Mouse (Mus musculus) embryonic facial prominence, embryonic 14.5 days (tissue): Measurements from ENCODE around the gene Alpk3. TPM values are rescaled to one million over a fixed set of nuclear protein-coding genes. Genes with fewer than 3 reads are reported as not detected.

ENCODE experiments used
- ATAC-seq: fragments of 200-750 bp; cut with Nextera tagmentation; 2 replicates; pipeline ENCODE4 v1.8.0; 2017; ENCODE audit warnings: low read depth, moderate number of reproducible peaks, moderate TSS enrichment
- DNase-seq: peaks from one replicate; pipeline ENCODE4 v3.0.0-alpha.2; 2015; ENCODE audit warnings: low spot score
- H3K27ac ChIP-seq: fragments of 300-500 bp; sonication (generic); replicated peaks from 2 replicates; pipeline ENCODE4 v1.5.1; 2014; ENCODE audit warnings: low read depth, mild to moderate bottlenecking, low read length, moderate library complexity
- H3K27me3 ChIP-seq: fragments of 300-500 bp; sonication (generic); replicated peaks from 2 replicates; pipeline ENCODE4 v1.6.1; 2014; ENCODE audit warnings: low read length; ENCODE audit not compliant: control insufficient read depth, insufficient read depth
- H3K36me3 ChIP-seq: fragments of 300-500 bp; sonication (generic); 2 replicates; pipeline ENCODE4 v1.6.1; 2014; ENCODE audit warnings: low read length, mixed read lengths; ENCODE audit not compliant: control insufficient read depth, insufficient read depth
- H3K4me1 ChIP-seq: fragments of 300-500 bp; sonication (generic); 2 replicates; pipeline ENCODE4 v1.6.1; 2014; ENCODE audit warnings: antibody characterized with exemption, low read length; ENCODE audit not compliant: control insufficient read depth, insufficient read depth
- H3K4me2 ChIP-seq: fragments of 300-500 bp; sonication (generic); 2 replicates; pipeline ENCODE4 v1.6.1; 2014; ENCODE audit warnings: low read depth, mild to moderate bottlenecking, low read length, moderate library complexity, mixed read lengths
- H3K4me3 ChIP-seq: fragments of 300-500 bp; sonication (generic); 2 replicates; pipeline ENCODE4 v1.5.1; 2014; ENCODE audit warnings: low read depth, mild to moderate bottlenecking, low read length
- H3K9ac ChIP-seq: fragments of 300-500 bp; sonication (generic); 2 replicates; pipeline ENCODE4 v1.6.1; 2014; ENCODE audit warnings: low read depth, mild to moderate bottlenecking, low read length, moderate library complexity, mixed read lengths
- H3K9me3 ChIP-seq: fragments of 300-500 bp; sonication (generic); 2 replicates; pipeline ENCODE4 v1.6.1; 2016; ENCODE audit warnings: low read length; ENCODE audit not compliant: control insufficient read depth
- WGBS: fragments of 180-500 bp; shearing (Covaris S2); extraction: QIAGEN DNeasy Blood & Tissue Kit; methylation state at CpG from one replicate; pipeline ENCODE4 v1.1.7; 2014; 5-methylcytosine and 5-hydroxymethylcytosine counted together
- polyA plus RNA-seq: library from polyadenylated mRNA; unstranded; fragments of >200 nt; fragmentation: Nextera tagmentation; extraction: Ambion mirVana; gene quantifications from 2 replicates; pipeline ENCODE4 v1.2.1, GENCODE M21; 2014

Gene Alpk3
- 6.0 and 7.9 TPM in 2 replicates for polyA plus RNA-seq

GRCm38 (mm10) chr7:81057471-81057870 lies at the start of gene Alpk3:
Alpk3 (plus strand) TSS chr7:81057600.
- H3K27me3 ChIP-seq, result no peaks in the 10 kb centered on the region
- H3K27ac ChIP-seq, result no peak within 1 kb of the TSS
- no peaks in the 10 kb centered on the region for H3K36me3 ChIP-seq
- peak within 1 kb of the TSS; percentile 3; the same call in 1 of the 2 replicates for H3K4me2 ChIP-seq
- no peak for DNase-seq
- no peaks in the 10 kb centered on the region for H3K9me3 ChIP-seq
- H3K4me3 ChIP-seq, result no peak within 1 kb of the TSS
- ATAC-seq, result peak; percentile 55; the same call in 1 of the 2 replicates
- 33% methylated on average over 25 of the region's 27 CpGs for WGBS
- H3K9ac ChIP-seq, result peak within 1 kb of the TSS; percentile 17; the same call in 1 of the 2 replicates
- peaks cover 4% of the 10 kb centered on the region; the same call in 1 of the 2 replicates for H3K4me1 ChIP-seq

DNA sequence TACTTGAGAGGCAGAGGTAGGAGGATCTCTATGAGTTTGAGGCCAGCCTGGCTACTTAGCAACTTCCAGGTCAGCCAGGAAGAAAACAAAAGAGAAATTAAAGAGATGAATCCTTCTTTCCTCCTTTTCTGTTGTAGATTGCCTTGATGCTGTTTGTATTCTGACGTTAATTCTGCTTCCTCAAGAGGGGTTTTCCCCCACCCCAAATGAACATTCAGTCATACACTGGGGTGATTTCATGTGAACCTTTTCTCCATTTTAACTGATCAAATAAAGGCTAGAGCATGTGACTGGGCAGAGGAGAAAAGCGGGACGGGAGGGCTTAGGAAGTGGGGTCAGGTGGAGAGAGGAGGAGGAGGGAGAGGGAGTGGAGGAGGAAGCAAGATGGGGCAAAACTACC lies 49.1 kb upstream of the Alpk3 start:
- Histone ChIP-seq H3K27ac (no peak overlapping the region), H3K9ac (no peak overlapping the region), H3K4me1 (no peaks in the 10 kb centered on the region), H3K27me3 (no peaks in the 10 kb centered on the region), H3K9me3 (no peaks in the 10 kb centered on the region), H3K36me3 (peaks cover 32% of the 10 kb centered on the region), H3K4me3 (no peak overlapping the region), H3K4me2 (no peak overlapping the region)
- 77% methylated on average over 3 of the region's 3 CpGs for WGBS
- DNase-seq (no peak), ATAC-seq (no peak)

DNA sequence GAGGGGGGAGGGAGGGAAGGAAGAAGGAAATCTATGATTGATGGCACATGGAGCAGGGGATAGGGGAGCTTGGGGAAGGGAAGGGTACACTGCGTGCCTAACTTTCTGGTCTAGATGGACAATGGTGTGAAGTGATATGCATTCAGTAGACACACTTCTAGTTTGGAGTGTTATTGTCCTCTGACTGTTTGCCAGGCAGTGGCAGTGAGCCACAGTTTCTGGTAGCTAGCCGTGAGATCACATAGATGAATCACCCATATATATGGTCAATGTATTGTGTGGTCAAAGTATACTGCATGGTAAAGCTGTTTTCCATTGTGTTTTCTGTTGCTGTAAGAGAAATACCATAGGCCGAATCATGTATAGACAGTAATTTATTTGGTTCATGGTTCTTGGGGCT lies 45.8 kb upstream of the Alpk3 start:
- Histone ChIP-seq H3K4me2 (no peak overlapping the region), H3K4me3 (no peak overlapping the region), H3K9me3 (no peaks in the 10 kb centered on the region), H3K4me1 (no peaks in the 10 kb centered on the region), H3K27ac (no peak overlapping the region), H3K9ac (no peak overlapping the region), H3K27me3 (no peaks in the 10 kb centered on the region), H3K36me3 (peaks cover 40% of the 10 kb centered on the region)
- DNase-seq (no peak), ATAC-seq (no peak)
- 97% methylated on average over 3 of the region's 3 CpGs for WGBS

GRCm38 (mm10) chr7:81020307-81020706 lies 37.1 kb upstream of the Alpk3 start:
- no peak overlapping the region for H3K4me2 ChIP-seq
- no peaks in the 10 kb centered on the region for H3K4me1 ChIP-seq
- no peak overlapping the region for H3K27ac ChIP-seq
- DNase-seq, result no peak
- H3K27me3 ChIP-seq, result no peaks in the 10 kb centered on the region
- WGBS, result 60% methylated on average over 11 of the region's 11 CpGs
- H3K36me3 ChIP-seq, result peaks cover 34% of the 10 kb centered on the region
- no peaks in the 10 kb centered on the region for H3K9me3 ChIP-seq
- no peak overlapping the region for H3K9ac ChIP-seq
- no peak for ATAC-seq
- no peak overlapping the region for H3K4me3 ChIP-seq

GRCm38 (mm10) chr7:81022731-81023130 lies 34.7 kb upstream of the Alpk3 start:
- Histone ChIP-seq H3K36me3 (peaks cover 47% of the 10 kb centered on the region), H3K9ac (no peak overlapping the region), H3K27ac (no peak overlapping the region), H3K9me3 (no peaks in the 10 kb centered on the region), H3K27me3 (no peaks in the 10 kb centered on the region), H3K4me3 (no peak overlapping the region), H3K4me2 (no peak overlapping the region), H3K4me1 (no peaks in the 10 kb centered on the region)
- ATAC-seq (no peak), DNase-seq (no peak)

- H3K9ac ChIP-seq, result no peak overlapping the region
- ATAC-seq, result no peak
- no peak for DNase-seq
- 72% methylated on average over 5 of the region's 5 CpGs for WGBS
- H3K36me3 ChIP-seq, result peaks cover 54% of the 10 kb centered on the region
- no peaks in the 10 kb centered on the region for H3K4me1 ChIP-seq
- no peak overlapping the region for H3K27ac ChIP-seq
- no peak overlapping the region for H3K4me3 ChIP-seq
- H3K4me2 ChIP-seq, result no peak overlapping the region
- no peaks in the 10 kb centered on the region for H3K27me3 ChIP-seq
- H3K9me3 ChIP-seq, result no peaks in the 10 kb centered on the region
Measured at GRCm38 (mm10) chr7:81024118-81024517, 33.3 kb upstream of the Alpk3 start.

DNA sequence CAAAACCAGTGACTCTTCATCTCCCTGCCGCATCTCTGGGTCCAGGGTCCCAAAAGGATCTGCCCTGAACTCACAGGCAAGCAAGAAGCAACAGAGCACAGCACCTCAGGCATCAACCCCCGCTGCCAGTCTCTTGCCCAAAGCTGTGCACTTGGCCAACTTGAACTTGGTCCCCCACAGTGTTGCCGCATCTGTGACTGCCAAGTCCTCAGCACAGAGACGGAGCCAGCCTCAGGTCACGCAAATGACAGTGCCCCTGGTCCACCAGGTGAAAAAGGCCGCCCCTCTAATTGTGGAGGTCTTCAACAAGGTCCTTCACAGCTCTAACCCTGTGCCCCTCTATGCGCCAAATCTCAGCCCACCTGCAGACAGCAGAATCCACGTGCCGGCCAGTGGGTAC lies 32.7 kb upstream of the Alpk3 start:
- Histone ChIP-seq H3K9ac (no peak overlapping the region), H3K4me2 (no peak overlapping the region), H3K27me3 (no peaks in the 10 kb centered on the region), H3K4me1 (no peaks in the 10 kb centered on the region), H3K27ac (no peak overlapping the region), H3K4me3 (no peak overlapping the region), H3K9me3 (no peaks in the 10 kb centered on the region), H3K36me3 (peaks cover 59% of the 10 kb centered on the region)
- DNase-seq (no peak), ATAC-seq (no peak)
- WGBS, result 95% methylated on average over 9 of the region's 9 CpGs

- H3K36me3 ChIP-seq, result peaks cover 70% of the 10 kb centered on the region
- H3K4me3 ChIP-seq, result no peak overlapping the region
- H3K9me3 ChIP-seq, result no peaks in the 10 kb centered on the region
- no peak overlapping the region for H3K4me2 ChIP-seq
- no peaks in the 10 kb centered on the region for H3K27me3 ChIP-seq
- no peak overlapping the region for H3K9ac ChIP-seq
- H3K27ac ChIP-seq, result no peak overlapping the region
- DNase-seq (no peak), ATAC-seq (no peak)
- no peaks in the 10 kb centered on the region for H3K4me1 ChIP-seq
- WGBS, result 95% methylated on average over 2 of the region's 2 CpGs
Measured at GRCm38 (mm10) chr7:81025751-81026150, 31.6 kb upstream of the Alpk3 start.

DNA sequence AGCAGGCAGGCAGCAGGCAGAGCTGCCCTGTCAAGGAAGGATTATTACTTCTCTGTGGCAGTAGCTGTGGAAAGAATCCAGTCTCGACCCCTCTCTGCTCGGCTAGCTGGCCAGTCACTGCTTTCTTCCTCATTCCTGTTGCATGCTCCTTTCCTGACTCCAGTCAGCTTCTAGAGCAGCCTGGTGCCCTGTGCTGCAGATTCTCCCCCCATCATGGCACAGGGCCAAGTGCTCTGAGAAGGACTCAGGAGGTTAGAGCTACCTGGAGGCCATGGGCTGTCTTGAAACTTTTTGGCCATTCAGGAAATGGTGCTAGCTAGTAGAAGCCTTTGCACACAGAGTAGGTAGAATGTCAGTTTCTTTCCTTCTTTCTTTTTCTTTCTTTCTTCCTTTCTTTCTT lies 17.7 kb upstream of the Alpk3 start:
- Histone ChIP-seq H3K36me3 (peaks cover 91% of the 10 kb centered on the region), H3K9ac (no peak overlapping the region), H3K27me3 (no peaks in the 10 kb centered on the region), H3K4me1 (no peaks in the 10 kb centered on the region), H3K4me2 (no peak overlapping the region), H3K9me3 (no peaks in the 10 kb centered on the region), H3K4me3 (no peak overlapping the region), H3K27ac (no peak overlapping the region)
- 75% methylated on average over 2 of the region's 2 CpGs for WGBS
- DNase-seq (no peak), ATAC-seq (no peak)
